Mouse (Mus musculus): Measurements from ENCODE around the gene Otp. TPM values are rescaled to one million over a fixed set of nuclear protein-coding genes. Genes with fewer than 3 reads are reported as not detected.
A peak's percentile ranks its signal among the peaks of the same experiment; 100 is the strongest.

Gene Otp
- polyA plus RNA-seq, 1 experiment from 2014 or later: not detected

- Histone ChIP-seq H3K4me1 (no peaks in the 10 kb centered on the region; the same call in 1 of the 2 replicates), H3K36me3 (no peaks in the 10 kb centered on the region), H3K27me3 (peaks cover 6% of the 10 kb centered on the region; the same call in 1 of the 2 replicates), H3K9me3 (no peaks in the 10 kb centered on the region), H3K27ac (no peak overlapping the region), H3K9ac (no peak overlapping the region), H3K4me2 (replicated peaks) (peak overlapping the region; percentile 30), H3K4me3 (no peak overlapping the region)
- 15% methylated on average over 11 of the region's 11 CpGs for WGBS
- ATAC-seq (ENCODE audit: low FRiP score, low read depth): no peak
Measured at GRCm38 (mm10) chr13:94912961-94913360, 37.6 kb downstream of the Otp start.

GRCm38 (mm10) chr13:94915654-94916053 is 40.3 kb downstream of the Otp start:
- WGBS: 63% methylated on average over 5 of the region's 5 CpGs
- no peak overlapping the region for H3K4me2 ChIP-seq (replicated peaks)
- no peak overlapping the region for H3K4me3 ChIP-seq
- no peaks in the 10 kb centered on the region; the same call in 1 of the 2 replicates for H3K9me3 ChIP-seq
- no peak overlapping the region for H3K27ac ChIP-seq
- H3K4me1 ChIP-seq: no peaks in the 10 kb centered on the region; the same call in 1 of the 2 replicates
- ATAC-seq (ENCODE audit: low FRiP score, low read depth): no peak
- H3K9ac ChIP-seq: no peak overlapping the region
- H3K27me3 ChIP-seq: peaks cover 8% of the 10 kb centered on the region; the same call in 1 of the 2 replicates
- H3K36me3 ChIP-seq: no peaks in the 10 kb centered on the region

- Histone ChIP-seq H3K27me3 (peaks cover 22% of the 10 kb centered on the region), H3K4me3 (no peak overlapping the region), H3K4me2 (replicated peaks) (no peak overlapping the region), H3K9me3 (no peaks in the 10 kb centered on the region), H3K27ac (no peak overlapping the region), H3K9ac (no peak overlapping the region), H3K4me1 (no peaks in the 10 kb centered on the region; the same call in 1 of the 2 replicates), H3K36me3 (no peaks in the 10 kb centered on the region)
- 82% methylated on average over 3 of the region's 3 CpGs for WGBS
- no peak for ATAC-seq (ENCODE audit: low FRiP score, low read depth)
Measured at GRCm38 (mm10) chr13:94928086-94928485, 52.7 kb downstream of the Otp start.

Other genes starting within 250 kb of the Otp start
- gene Tbca, start 86.7 kb upstream of the Otp start, polyA plus RNA-seq (2015; fragmentation: Nextera tagmentation; extraction: Ambion mirVana): 256 and 266 TPM in 2 replicates
- gene Wdr41, start 100.7 kb downstream of the Otp start, polyA plus RNA-seq (2015; fragmentation: Nextera tagmentation; extraction: Ambion mirVana): 20.8 and 22.2 TPM in 2 replicates